Mouse (Mus musculus): ENCODE data around the gene Magi2. TPM values are rescaled to one million over a fixed set of nuclear protein-coding genes. Genes with fewer than 3 reads are reported as not detected.

The Magi2 gene
- polyA plus RNA-seq, 1 experiment from 2014 or later: 3.0 TPM

DNA sequence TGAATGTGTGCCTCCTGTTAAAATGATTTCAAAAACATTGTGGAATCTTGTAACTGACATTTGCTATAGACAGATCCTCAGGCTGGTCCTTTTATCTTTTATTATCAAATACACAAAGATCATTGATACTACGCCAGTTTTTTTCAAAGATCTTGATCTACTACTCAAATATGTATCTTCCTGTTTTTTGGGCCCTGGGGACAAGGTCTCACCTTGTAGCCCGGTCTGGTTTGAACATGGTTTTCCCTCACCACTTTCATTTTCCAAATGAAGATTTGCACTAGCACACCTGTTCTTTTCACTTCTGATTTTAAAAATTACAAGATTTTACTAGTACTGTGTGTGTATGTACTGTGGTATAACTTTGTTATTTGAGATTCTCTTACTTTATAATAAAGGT, 745.9 kb downstream of the Magi2 start:
- H3K9ac ChIP-seq (replicated peaks; ENCODE audit: low read length): no peak overlapping the region

DNA sequence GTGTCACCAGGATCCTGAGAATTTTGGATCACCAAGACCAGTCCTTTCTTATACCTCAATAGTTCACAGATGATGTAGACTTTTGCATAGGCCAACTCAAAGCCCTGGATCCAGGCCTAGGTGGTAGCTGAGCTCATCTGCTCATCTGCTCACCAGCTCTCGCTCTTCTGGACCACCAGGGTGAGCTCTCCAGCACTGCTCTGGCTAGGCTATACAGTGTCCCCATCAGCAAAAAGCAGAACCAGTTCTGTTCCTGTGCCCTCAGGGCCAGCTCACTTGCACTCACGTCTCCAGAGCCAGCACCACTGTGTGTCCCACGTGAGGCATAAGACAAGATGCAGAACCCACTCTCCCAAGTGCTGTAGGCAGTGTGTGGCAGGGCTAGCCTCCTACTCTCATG, 747.0 kb downstream of the Magi2 start:
- no peak overlapping the region for H3K4me2 ChIP-seq (ENCODE audit: low read depth, low read length)
- H3K27ac ChIP-seq (replicated peaks; ENCODE audit: low read depth, low read length): no peak overlapping the region
- no peaks in the 10 kb centered on the region for H3K36me3 ChIP-seq (replicated peaks; ENCODE audit: control insufficient read depth, insufficient read depth, low read depth, low read length)
- no peaks in the 10 kb centered on the region for H3K4me1 ChIP-seq (ENCODE audit: control insufficient read depth, insufficient read depth, low read length)
- WGBS: 84% methylated on average over 3 of the region's 3 CpGs
- H3K4me3 ChIP-seq (ENCODE audit: low read depth, low read length): no peak overlapping the region
- no peak for DNase-seq (ENCODE audit: low spot score)
- no peak for ATAC-seq (replicated peaks; ENCODE audit: insufficient number of reproducible peaks, low FRiP score, low TSS enrichment, low read depth)
- no peak overlapping the region for H3K9ac ChIP-seq (replicated peaks; ENCODE audit: low read length)
- H3K9me3 ChIP-seq (replicated peaks; ENCODE audit: control insufficient read depth, low read length): no peaks in the 10 kb centered on the region
- no peaks in the 10 kb centered on the region for H3K27me3 ChIP-seq (ENCODE audit: control insufficient read depth, insufficient read depth, low read length)

More for the DNA sequence above, 745.9 kb downstream of the Magi2 start:
- Histone ChIP-seq H3K4me1 (ENCODE audit: control insufficient read depth, insufficient read depth, low read length) (no peaks in the 10 kb centered on the region), H3K36me3 (replicated peaks; ENCODE audit: control insufficient read depth, insufficient read depth, low read depth, low read length) (no peaks in the 10 kb centered on the region), H3K27me3 (ENCODE audit: control insufficient read depth, insufficient read depth, low read length) (no peaks in the 10 kb centered on the region), H3K27ac (replicated peaks; ENCODE audit: low read depth, low read length) (no peak overlapping the region), H3K4me3 (ENCODE audit: low read depth, low read length) (no peak overlapping the region), H3K9me3 (replicated peaks; ENCODE audit: control insufficient read depth, low read length) (no peaks in the 10 kb centered on the region), H3K4me2 (ENCODE audit: low read depth, low read length) (no peak overlapping the region)
- no peak for ATAC-seq (replicated peaks; ENCODE audit: insufficient number of reproducible peaks, low FRiP score, low TSS enrichment, low read depth)
- 74% methylated on average over 2 of the region's 2 CpGs for WGBS
- DNase-seq (ENCODE audit: low spot score): no peak

DNA sequence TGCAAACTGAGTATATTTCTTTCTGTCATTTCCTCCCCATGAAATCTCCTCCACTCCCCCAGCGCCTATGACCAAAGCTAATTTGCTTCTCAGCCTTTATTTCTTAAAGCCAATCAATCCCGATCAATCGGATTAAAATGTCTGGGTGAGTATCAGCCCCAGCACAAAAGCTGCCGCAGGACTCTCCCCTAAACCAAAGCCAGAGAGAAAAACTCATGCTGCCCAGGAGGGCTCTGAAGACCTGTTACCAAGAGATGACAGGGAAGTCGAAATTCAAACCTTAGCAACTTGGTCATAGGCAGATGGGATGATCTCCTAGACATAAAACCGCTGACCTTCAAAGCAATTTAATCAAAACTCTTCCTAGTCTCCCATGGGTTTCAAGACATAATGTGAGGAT, 754.7 kb downstream of the Magi2 start:
- 83% methylated on average over 6 of the region's 6 CpGs for WGBS

DNA sequence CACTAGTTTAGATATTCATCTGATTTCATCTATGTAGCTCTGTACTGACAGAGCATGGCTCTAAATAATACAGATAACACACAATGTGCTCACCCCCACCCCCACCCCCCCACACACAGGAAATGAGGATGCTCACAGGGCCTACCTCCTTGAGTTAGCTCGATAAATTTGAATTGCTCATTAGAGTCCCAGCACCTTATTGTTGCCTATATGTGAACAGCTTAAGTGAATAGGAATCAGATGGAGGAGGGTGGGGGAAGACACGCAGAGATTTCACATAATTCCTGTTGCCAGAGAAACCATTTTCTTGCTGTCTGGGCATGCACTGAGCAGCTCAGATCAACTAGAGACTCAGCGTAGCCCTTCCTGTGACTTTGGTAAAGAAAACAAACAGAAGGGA, 755.2 kb downstream of the Magi2 start:
- no peak overlapping the region for H3K27ac ChIP-seq (replicated peaks; ENCODE audit: low read depth, low read length)
- no peak overlapping the region for H3K9ac ChIP-seq (replicated peaks; ENCODE audit: low read length)
- no peaks in the 10 kb centered on the region for H3K9me3 ChIP-seq (replicated peaks; ENCODE audit: control insufficient read depth, low read length)
- no peak overlapping the region for H3K4me2 ChIP-seq (ENCODE audit: low read depth, low read length)
- no peak overlapping the region for H3K4me3 ChIP-seq (ENCODE audit: low read depth, low read length)
- DNase-seq (ENCODE audit: low spot score) (no peak), ATAC-seq (replicated peaks; ENCODE audit: insufficient number of reproducible peaks, low FRiP score, low TSS enrichment, low read depth) (no peak)
- H3K4me1 ChIP-seq (ENCODE audit: control insufficient read depth, insufficient read depth, low read length): no peaks in the 10 kb centered on the region
- no peaks in the 10 kb centered on the region for H3K36me3 ChIP-seq (replicated peaks; ENCODE audit: control insufficient read depth, insufficient read depth, low read depth, low read length)
- WGBS: 45% methylated on average over 3 of the region's 3 CpGs
- no peaks in the 10 kb centered on the region for H3K27me3 ChIP-seq (ENCODE audit: control insufficient read depth, insufficient read depth, low read length)

More for the DNA sequence above, 754.7 kb downstream of the Magi2 start:
- DNase-seq (ENCODE audit: low spot score): no peak
- Histone ChIP-seq H3K27me3 (ENCODE audit: control insufficient read depth, insufficient read depth, low read length) (no peaks in the 10 kb centered on the region), H3K9me3 (replicated peaks; ENCODE audit: control insufficient read depth, low read length) (no peaks in the 10 kb centered on the region), H3K9ac (replicated peaks; ENCODE audit: low read length) (no peak overlapping the region), H3K27ac (replicated peaks; ENCODE audit: low read depth, low read length) (no peak overlapping the region), H3K36me3 (replicated peaks; ENCODE audit: control insufficient read depth, insufficient read depth, low read depth, low read length) (no peaks in the 10 kb centered on the region), H3K4me2 (ENCODE audit: low read depth, low read length) (no peak overlapping the region), H3K4me3 (ENCODE audit: low read depth, low read length) (no peak overlapping the region), H3K4me1 (ENCODE audit: control insufficient read depth, insufficient read depth, low read length) (no peaks in the 10 kb centered on the region)
- no peak for ATAC-seq (replicated peaks; ENCODE audit: insufficient number of reproducible peaks, low FRiP score, low TSS enrichment, low read depth)

DNA sequence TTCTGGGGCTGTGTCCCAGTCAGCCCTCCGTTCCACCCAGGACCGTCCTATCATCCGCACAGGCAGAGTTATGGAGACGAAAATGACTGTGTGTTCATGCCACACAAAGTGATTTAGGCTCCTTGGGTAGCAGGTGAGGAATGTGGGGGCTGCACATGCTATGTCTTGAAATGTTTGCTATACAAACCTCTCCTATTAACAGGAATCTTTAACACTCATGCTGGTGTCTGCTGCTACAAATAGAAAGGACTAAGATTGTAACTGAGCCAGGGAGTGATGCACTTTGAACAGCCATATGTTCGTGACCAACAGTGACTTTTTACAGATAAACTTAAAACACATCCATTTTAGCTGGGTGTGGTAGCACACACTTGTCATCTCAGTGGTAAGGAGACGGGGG, 772.6 kb downstream of the Magi2 start:
- WGBS: 89% methylated on average over 6 of the region's 6 CpGs
- H3K4me1 ChIP-seq (ENCODE audit: control insufficient read depth, insufficient read depth, low read length): no peaks in the 10 kb centered on the region

DNA sequence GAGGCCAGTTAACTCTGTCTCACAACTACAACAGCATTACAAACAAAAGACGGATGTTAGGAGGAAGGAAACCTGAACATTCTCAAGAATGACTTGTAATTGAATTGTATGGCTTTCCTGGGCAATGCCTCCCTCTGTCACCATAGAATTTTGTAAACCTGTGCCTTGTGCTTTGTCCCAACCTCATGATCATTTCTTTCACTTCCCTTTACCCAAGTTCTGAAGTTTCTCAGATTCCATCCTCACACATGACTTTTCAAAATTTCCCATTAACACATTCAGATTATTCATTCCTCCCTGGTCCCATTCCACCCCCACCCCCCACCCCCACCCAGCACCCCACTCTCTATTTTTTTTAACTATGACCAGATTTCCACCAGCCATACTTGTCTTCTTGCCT, 773.1 kb downstream of the Magi2 start:
- H3K27me3 ChIP-seq (ENCODE audit: control insufficient read depth, insufficient read depth, low read length): no peaks in the 10 kb centered on the region
- no peak overlapping the region for H3K9ac ChIP-seq (replicated peaks; ENCODE audit: low read length)
- H3K36me3 ChIP-seq (replicated peaks; ENCODE audit: control insufficient read depth, insufficient read depth, low read depth, low read length): no peaks in the 10 kb centered on the region
- no peaks in the 10 kb centered on the region for H3K9me3 ChIP-seq (replicated peaks; ENCODE audit: control insufficient read depth, low read length)
- H3K4me2 ChIP-seq (ENCODE audit: low read depth, low read length): no peak overlapping the region
- no peak overlapping the region for H3K4me3 ChIP-seq (ENCODE audit: low read depth, low read length)
- DNase-seq (ENCODE audit: low spot score) (no peak), ATAC-seq (replicated peaks; ENCODE audit: insufficient number of reproducible peaks, low FRiP score, low TSS enrichment, low read depth) (no peak)
- no peak overlapping the region for H3K27ac ChIP-seq (replicated peaks; ENCODE audit: low read depth, low read length)
- WGBS: 85% methylated on average over 1 of the region's 1 CpGs
- H3K4me1 ChIP-seq (ENCODE audit: control insufficient read depth, insufficient read depth, low read length): no peaks in the 10 kb centered on the region

More for the DNA sequence above, 772.6 kb downstream of the Magi2 start:
- Histone ChIP-seq H3K36me3 (replicated peaks; ENCODE audit: control insufficient read depth, insufficient read depth, low read depth, low read length) (no peaks in the 10 kb centered on the region), H3K9ac (replicated peaks; ENCODE audit: low read length) (no peak overlapping the region), H3K9me3 (replicated peaks; ENCODE audit: control insufficient read depth, low read length) (no peaks in the 10 kb centered on the region), H3K27me3 (ENCODE audit: control insufficient read depth, insufficient read depth, low read length) (no peaks in the 10 kb centered on the region), H3K4me2 (ENCODE audit: low read depth, low read length) (no peak overlapping the region), H3K27ac (replicated peaks; ENCODE audit: low read depth, low read length) (no peak overlapping the region), H3K4me3 (ENCODE audit: low read depth, low read length) (no peak overlapping the region)
- DNase-seq (ENCODE audit: low spot score) (no peak), ATAC-seq (replicated peaks; ENCODE audit: insufficient number of reproducible peaks, low FRiP score, low TSS enrichment, low read depth) (no peak)

DNA sequence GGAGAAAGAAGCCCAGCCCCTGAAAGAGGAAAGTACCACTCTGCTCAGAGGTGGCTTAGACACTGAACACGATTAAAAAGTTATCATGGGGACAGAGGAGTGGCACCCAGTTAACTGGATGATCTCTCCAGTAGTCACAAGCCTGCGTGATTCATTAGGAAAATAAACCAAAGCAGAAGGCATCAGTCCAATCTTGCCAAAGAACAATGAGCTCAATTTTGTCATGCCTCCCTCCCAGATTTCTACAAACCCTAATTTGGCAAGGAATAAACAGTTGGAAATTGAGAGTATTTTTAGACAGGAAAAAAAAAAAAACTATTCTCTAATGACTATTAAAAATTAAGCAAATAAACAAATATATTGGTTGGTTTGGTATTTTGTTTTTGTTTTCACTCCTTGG, 779.8 kb downstream of the Magi2 start:
- Histone ChIP-seq H3K27ac (replicated peaks; ENCODE audit: low read depth, low read length) (no peak overlapping the region), H3K9ac (replicated peaks; ENCODE audit: low read length) (no peak overlapping the region), H3K36me3 (replicated peaks; ENCODE audit: control insufficient read depth, insufficient read depth, low read depth, low read length) (no peaks in the 10 kb centered on the region), H3K4me1 (ENCODE audit: control insufficient read depth, insufficient read depth, low read length) (no peaks in the 10 kb centered on the region), H3K27me3 (ENCODE audit: control insufficient read depth, insufficient read depth, low read length) (no peaks in the 10 kb centered on the region), H3K4me3 (ENCODE audit: low read depth, low read length) (no peak overlapping the region), H3K9me3 (replicated peaks; ENCODE audit: control insufficient read depth, low read length) (no peaks in the 10 kb centered on the region), H3K4me2 (ENCODE audit: low read depth, low read length) (no peak overlapping the region)
- WGBS: 87% methylated on average over 2 of the region's 2 CpGs
- ATAC-seq (replicated peaks; ENCODE audit: insufficient number of reproducible peaks, low FRiP score, low TSS enrichment, low read depth): no peak
- DNase-seq (ENCODE audit: low spot score): no peak

DNA sequence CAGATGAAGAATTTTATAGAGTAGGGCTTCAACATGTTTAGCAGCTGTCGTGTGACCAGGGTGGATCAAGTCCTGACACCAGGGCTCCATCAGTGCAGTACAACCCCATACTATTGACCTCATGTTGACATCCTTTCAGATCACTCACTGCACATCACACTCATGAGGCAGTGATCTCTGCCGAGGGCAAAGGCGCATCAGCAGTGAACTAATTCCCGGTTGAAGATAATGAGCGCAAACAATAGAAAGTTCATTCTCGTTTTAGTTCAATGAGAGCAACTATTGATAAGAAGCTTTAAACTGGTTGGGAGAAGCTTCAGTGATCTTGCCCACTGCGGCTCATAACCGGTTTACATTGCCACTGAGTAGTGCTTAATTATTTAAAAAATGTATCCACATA, 780.4 kb downstream of the Magi2 start:
- 87% methylated on average over 8 of the region's 8 CpGs for WGBS
- H3K4me1 ChIP-seq (ENCODE audit: control insufficient read depth, insufficient read depth, low read length): no peaks in the 10 kb centered on the region
- H3K27me3 ChIP-seq (ENCODE audit: control insufficient read depth, insufficient read depth, low read length): no peaks in the 10 kb centered on the region
- no peak overlapping the region for H3K27ac ChIP-seq (replicated peaks; ENCODE audit: low read depth, low read length)
- H3K9ac ChIP-seq (replicated peaks; ENCODE audit: low read length): no peak overlapping the region
- no peak overlapping the region for H3K4me2 ChIP-seq (ENCODE audit: low read depth, low read length)
- no peak overlapping the region for H3K4me3 ChIP-seq (ENCODE audit: low read depth, low read length)
- no peaks in the 10 kb centered on the region for H3K9me3 ChIP-seq (replicated peaks; ENCODE audit: control insufficient read depth, low read length)
- ATAC-seq (replicated peaks; ENCODE audit: insufficient number of reproducible peaks, low FRiP score, low TSS enrichment, low read depth) (no peak), DNase-seq (ENCODE audit: low spot score) (no peak)
- no peaks in the 10 kb centered on the region for H3K36me3 ChIP-seq (replicated peaks; ENCODE audit: control insufficient read depth, insufficient read depth, low read depth, low read length)
